Mouse (Mus musculus): ENCODE data around the gene Tom1l1. TPM values are rescaled to one million over a fixed set of nuclear protein-coding genes. Genes with fewer than 3 reads are reported as not detected.

Tom1l1 gene
- polyA plus RNA-seq, 1 experiment from 2014 or later: 11.4 TPM

- WGBS: 78% methylated on average over 2 of the region's 2 CpGs
- no peak for ATAC-seq
These were observed 55.7 kb downstream of the Tom1l1 start for GRCm38 (mm10) chr11:90632480-90632879.

DNA sequence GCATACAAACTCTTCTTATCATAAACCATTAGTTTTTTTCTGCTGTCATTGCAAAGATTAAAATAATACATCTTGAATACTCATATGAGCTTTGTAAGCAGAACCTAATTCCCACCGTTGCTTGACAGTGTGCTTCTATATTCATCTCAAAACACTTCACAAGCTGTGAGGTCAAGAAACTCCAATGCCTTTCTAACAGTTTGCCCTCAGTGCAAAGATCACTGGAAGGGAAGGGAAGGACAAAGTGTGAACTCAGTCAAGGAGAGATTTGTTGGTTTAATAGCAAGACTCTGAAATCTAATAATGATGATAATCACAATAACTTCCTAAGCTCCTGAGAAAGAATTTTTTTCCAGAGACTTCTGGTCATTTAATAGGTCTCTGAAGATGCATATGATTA is 60.4 kb downstream of the Tom1l1 start:
- H3K9me3 ChIP-seq (ENCODE audit: control insufficient read depth, low read length): no peaks in the 10 kb centered on the region
- H3K4me3 ChIP-seq (replicated peaks; ENCODE audit: low read length): no peak overlapping the region
- H3K9ac ChIP-seq (replicated peaks; ENCODE audit: low read depth, low read length): no peak overlapping the region

More at GRCm38 (mm10) chr11:90632480-90632879, 55.7 kb downstream of the Tom1l1 start:
- no peak overlapping the region for H3K4me3 ChIP-seq (replicated peaks; ENCODE audit: low read length)
- no peaks in the 10 kb centered on the region for H3K27me3 ChIP-seq (replicated peaks; ENCODE audit: control insufficient read depth, insufficient read depth, low read length)
- H3K27ac ChIP-seq (ENCODE audit: low read length): no peak overlapping the region
- H3K4me1 ChIP-seq (replicated peaks; ENCODE audit: control insufficient read depth, insufficient read depth, low read length): peaks cover 5% of the 10 kb centered on the region
- no peaks in the 10 kb centered on the region for H3K36me3 ChIP-seq (ENCODE audit: control insufficient read depth, insufficient read depth)
- H3K9ac ChIP-seq (replicated peaks; ENCODE audit: low read depth, low read length): no peak overlapping the region
- no peaks in the 10 kb centered on the region for H3K9me3 ChIP-seq (ENCODE audit: control insufficient read depth, low read length)
- H3K4me2 ChIP-seq (ENCODE audit: low read length): no peak overlapping the region

GRCm38 (mm10) chr11:90625174-90625573 is 63.0 kb downstream of the Tom1l1 start:
- WGBS: 87% methylated on average over 1 of the region's 1 CpGs
- Histone ChIP-seq H3K36me3 (ENCODE audit: control insufficient read depth, insufficient read depth) (no peaks in the 10 kb centered on the region), H3K4me2 (ENCODE audit: low read length) (no peak overlapping the region), H3K4me1 (replicated peaks; ENCODE audit: control insufficient read depth, insufficient read depth, low read length) (no peaks in the 10 kb centered on the region), H3K9ac (replicated peaks; ENCODE audit: low read depth, low read length) (no peak overlapping the region), H3K9me3 (ENCODE audit: control insufficient read depth, low read length) (no peaks in the 10 kb centered on the region), H3K27me3 (replicated peaks; ENCODE audit: control insufficient read depth, insufficient read depth, low read length) (no peaks in the 10 kb centered on the region), H3K4me3 (replicated peaks; ENCODE audit: low read length) (no peak overlapping the region), H3K27ac (ENCODE audit: low read length) (no peak overlapping the region)
- no peak for ATAC-seq

More for the DNA sequence above, 60.4 kb downstream of the Tom1l1 start:
- 87% methylated on average over 1 of the region's 1 CpGs for whole genome bisulfite sequencing
- H3K4me2 ChIP-seq (ENCODE audit: low read length): no peak overlapping the region
- H3K36me3 ChIP-seq (ENCODE audit: control insufficient read depth, insufficient read depth): no peaks in the 10 kb centered on the region
- no peak overlapping the region for H3K27ac ChIP-seq (ENCODE audit: low read length)
- H3K27me3 ChIP-seq (replicated peaks; ENCODE audit: control insufficient read depth, insufficient read depth, low read length): no peaks in the 10 kb centered on the region
- no peak for ATAC-seq
- no peaks in the 10 kb centered on the region for H3K4me1 ChIP-seq (replicated peaks; ENCODE audit: control insufficient read depth, insufficient read depth, low read length)

DNA sequence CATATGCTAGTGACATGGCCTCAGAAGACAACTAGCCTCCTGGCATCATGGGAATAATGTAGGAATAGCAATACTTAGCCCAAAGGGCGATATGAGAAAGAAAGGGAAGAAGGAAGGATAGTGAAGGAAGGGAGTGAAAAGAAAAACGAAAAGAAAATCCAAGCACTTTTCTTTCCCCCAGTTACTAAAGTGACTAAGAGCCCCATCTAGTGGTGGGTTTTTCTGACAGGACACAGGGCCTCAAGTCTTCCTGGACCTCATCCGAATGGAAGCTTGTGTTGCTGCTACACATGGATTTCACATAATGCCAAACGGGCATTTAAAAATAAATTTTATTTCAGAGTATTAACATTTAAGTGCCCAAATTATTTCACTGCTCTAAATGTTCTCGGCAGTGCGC is 64.7 kb downstream of the Tom1l1 start:
- Histone ChIP-seq H3K4me2 (ENCODE audit: low read length) (no peak overlapping the region), H3K9me3 (ENCODE audit: control insufficient read depth, low read length) (no peaks in the 10 kb centered on the region), H3K4me1 (replicated peaks; ENCODE audit: control insufficient read depth, insufficient read depth, low read length) (no peaks in the 10 kb centered on the region), H3K36me3 (ENCODE audit: control insufficient read depth, insufficient read depth) (no peaks in the 10 kb centered on the region), H3K27ac (ENCODE audit: low read length) (no peak overlapping the region), H3K4me3 (replicated peaks; ENCODE audit: low read length) (no peak overlapping the region), H3K9ac (replicated peaks; ENCODE audit: low read depth, low read length) (no peak overlapping the region), H3K27me3 (replicated peaks; ENCODE audit: control insufficient read depth, insufficient read depth, low read length) (no peaks in the 10 kb centered on the region)
- ATAC-seq: no peak
- 55% methylated on average over 6 of the region's 6 CpGs for WGBS

GRCm38 (mm10) chr11:90622500-90622899 is 65.7 kb downstream of the Tom1l1 start:
- Histone ChIP-seq H3K4me3 (replicated peaks; ENCODE audit: low read length) (no peak overlapping the region), H3K4me1 (replicated peaks; ENCODE audit: control insufficient read depth, insufficient read depth, low read length) (no peaks in the 10 kb centered on the region), H3K36me3 (ENCODE audit: control insufficient read depth, insufficient read depth) (no peaks in the 10 kb centered on the region), H3K9ac (replicated peaks; ENCODE audit: low read depth, low read length) (no peak overlapping the region), H3K4me2 (ENCODE audit: low read length) (no peak overlapping the region), H3K27me3 (replicated peaks; ENCODE audit: control insufficient read depth, insufficient read depth, low read length) (no peaks in the 10 kb centered on the region), H3K9me3 (ENCODE audit: control insufficient read depth, low read length) (no peaks in the 10 kb centered on the region), H3K27ac (ENCODE audit: low read length) (no peak overlapping the region)
- 90% methylated on average over 7 of the region's 7 CpGs for WGBS
- no peak for ATAC-seq

GRCm38 (mm10) chr11:90622044-90622443 is 66.1 kb downstream of the Tom1l1 start:
- H3K27me3 ChIP-seq (replicated peaks; ENCODE audit: control insufficient read depth, insufficient read depth, low read length): no peaks in the 10 kb centered on the region
- H3K27ac ChIP-seq (ENCODE audit: low read length): no peak overlapping the region
- H3K4me3 ChIP-seq (replicated peaks; ENCODE audit: low read length): no peak overlapping the region
- no peaks in the 10 kb centered on the region for H3K9me3 ChIP-seq (ENCODE audit: control insufficient read depth, low read length)
- H3K4me1 ChIP-seq (replicated peaks; ENCODE audit: control insufficient read depth, insufficient read depth, low read length): no peaks in the 10 kb centered on the region
- no peak overlapping the region for H3K9ac ChIP-seq (replicated peaks; ENCODE audit: low read depth, low read length)
- no peaks in the 10 kb centered on the region for H3K36me3 ChIP-seq (ENCODE audit: control insufficient read depth, insufficient read depth)
- no peak overlapping the region for H3K4me2 ChIP-seq (ENCODE audit: low read length)
- 83% methylated on average over 12 of the region's 12 CpGs for WGBS
- no peak for ATAC-seq

- no peaks in the 10 kb centered on the region for H3K4me1 ChIP-seq (replicated peaks; ENCODE audit: control insufficient read depth, insufficient read depth, low read length)
- no peaks in the 10 kb centered on the region for H3K36me3 ChIP-seq (ENCODE audit: control insufficient read depth, insufficient read depth)
- no peak overlapping the region for H3K4me2 ChIP-seq (ENCODE audit: low read length)
- no peaks in the 10 kb centered on the region for H3K27me3 ChIP-seq (replicated peaks; ENCODE audit: control insufficient read depth, insufficient read depth, low read length)
- H3K9me3 ChIP-seq (ENCODE audit: control insufficient read depth, low read length): no peaks in the 10 kb centered on the region
- H3K27ac ChIP-seq (ENCODE audit: low read length): no peak overlapping the region
- H3K4me3 ChIP-seq (replicated peaks; ENCODE audit: low read length): no peak overlapping the region
- ATAC-seq: no peak
- H3K9ac ChIP-seq (replicated peaks; ENCODE audit: low read depth, low read length): no peak overlapping the region
These were observed 71.7 kb downstream of the Tom1l1 start for GRCm38 (mm10) chr11:90616431-90616830.

GRCm38 (mm10) chr11:90614743-90615142 is 73.4 kb downstream of the Tom1l1 start:
- Histone ChIP-seq H3K4me2 (ENCODE audit: low read length) (no peak overlapping the region), H3K36me3 (ENCODE audit: control insufficient read depth, insufficient read depth) (no peaks in the 10 kb centered on the region), H3K9me3 (ENCODE audit: control insufficient read depth, low read length) (no peaks in the 10 kb centered on the region), H3K27ac (ENCODE audit: low read length) (no peak overlapping the region), H3K4me1 (replicated peaks; ENCODE audit: control insufficient read depth, insufficient read depth, low read length) (no peaks in the 10 kb centered on the region), H3K9ac (replicated peaks; ENCODE audit: low read depth, low read length) (no peak overlapping the region), H3K4me3 (replicated peaks; ENCODE audit: low read length) (no peak overlapping the region), H3K27me3 (replicated peaks; ENCODE audit: control insufficient read depth, insufficient read depth, low read length) (no peaks in the 10 kb centered on the region)
- ATAC-seq: no peak
- WGBS: 96% methylated on average over 6 of the region's 6 CpGs

GRCm38 (mm10) chr11:90612118-90612517 is 76.0 kb downstream of the Tom1l1 start:
- no peaks in the 10 kb centered on the region for H3K36me3 ChIP-seq (ENCODE audit: control insufficient read depth, insufficient read depth)
- H3K27ac ChIP-seq (ENCODE audit: low read length): no peak overlapping the region
- no peak overlapping the region for H3K4me3 ChIP-seq (replicated peaks; ENCODE audit: low read length)
- no peaks in the 10 kb centered on the region for H3K9me3 ChIP-seq (ENCODE audit: control insufficient read depth, low read length)
- ATAC-seq: no peak
- no peaks in the 10 kb centered on the region for H3K4me1 ChIP-seq (replicated peaks; ENCODE audit: control insufficient read depth, insufficient read depth, low read length)
- no peaks in the 10 kb centered on the region for H3K27me3 ChIP-seq (replicated peaks; ENCODE audit: control insufficient read depth, insufficient read depth, low read length)
- H3K4me2 ChIP-seq (ENCODE audit: low read length): no peak overlapping the region
- no peak overlapping the region for H3K9ac ChIP-seq (replicated peaks; ENCODE audit: low read depth, low read length)

GRCm38 (mm10) chr11:90603066-90603465 is 85.1 kb downstream of the Tom1l1 start:
- no peak for ATAC-seq
- 90% methylated on average over 2 of the region's 2 CpGs for whole genome bisulfite sequencing
- no peaks in the 10 kb centered on the region for H3K27me3 ChIP-seq (replicated peaks; ENCODE audit: control insufficient read depth, insufficient read depth, low read length)

More at GRCm38 (mm10) chr11:90603066-90603465, 85.1 kb downstream of the Tom1l1 start:
- Histone ChIP-seq H3K4me1 (replicated peaks; ENCODE audit: control insufficient read depth, insufficient read depth, low read length) (no peaks in the 10 kb centered on the region), H3K27ac (ENCODE audit: low read length) (no peak overlapping the region), H3K4me3 (replicated peaks; ENCODE audit: low read length) (no peak overlapping the region), H3K36me3 (ENCODE audit: control insufficient read depth, insufficient read depth) (peaks cover 10% of the 10 kb centered on the region; the same call in 1 of the 2 replicates), H3K4me2 (ENCODE audit: low read length) (no peak overlapping the region), H3K9me3 (ENCODE audit: control insufficient read depth, low read length) (no peaks in the 10 kb centered on the region), H3K9ac (replicated peaks; ENCODE audit: low read depth, low read length) (no peak overlapping the region)

Data from forebrain, embryonic 16.5 days (tissue).